Mouse (Mus musculus): ENCODE measurements around the gene Erich6b.

GRCm38 (mm10) chr14:75712687-75713086, 70.6 kb downstream of the Erich6b start:
- TF ChIP-seq MYC (IDR thresholded peaks at IDR 0.05; ENCODE audit: low read depth, low read length) (no peak), USF2 (conservative IDR thresholded peaks at IDR 0.05; ENCODE audit: low read depth, low read length) (no peak), JUND (conservative IDR thresholded peaks at IDR 0.05; ENCODE audit: low read depth, low read length) (no peak), CTCF (conservative IDR thresholded peaks at IDR 0.05 in 1 of 2, IDR thresholded peaks at IDR 0.05 in 1 of 2; ENCODE audit: low read depth in 2 of 2, low read length in 2 of 2) (no peak), POLR2A (IDR thresholded peaks at IDR 0.05; ENCODE audit: low read depth, low read length) (no peak), GABPA (IDR thresholded peaks at IDR 0.05; ENCODE audit: insufficient replicate concordance, low read depth, low read length) (no peak)
